Mouse (Mus musculus): ENCODE measurements around the gene Lix1l.

The Lix1l gene

DNA sequence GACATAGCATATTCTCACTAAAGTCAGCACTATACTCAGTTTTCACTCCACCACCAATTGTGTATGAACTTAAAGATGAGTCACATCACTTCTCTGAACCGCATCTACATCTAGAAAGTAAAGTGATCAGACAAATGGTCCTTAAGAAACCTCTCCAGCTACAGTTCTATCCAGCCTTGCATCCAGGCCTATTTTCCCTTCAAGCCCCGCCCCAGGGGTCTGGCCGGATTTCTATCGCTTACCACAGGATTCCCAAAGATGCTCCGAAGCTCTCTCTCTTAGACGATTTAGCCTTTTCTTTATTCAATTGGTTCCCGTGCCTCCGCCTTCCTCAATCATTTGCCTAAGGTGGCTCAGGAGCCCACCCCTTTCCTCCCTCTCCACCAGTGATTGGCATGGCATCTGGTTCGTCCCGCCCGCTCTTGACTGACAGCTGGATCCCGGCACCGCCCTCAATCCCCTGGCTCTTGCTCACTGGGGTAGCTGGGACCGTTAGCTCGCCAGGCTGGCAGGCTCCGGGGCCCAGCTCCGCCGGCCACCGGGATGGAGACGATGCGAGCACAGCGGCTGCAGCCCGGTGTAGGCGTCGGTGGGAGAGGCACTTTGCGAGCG, at the start of gene Lix1l:
Lix1l (plus strand) TSS at position 511 of the 612 bp plus-strand sequence.
- peak; percentile 99 for DNase-seq (ENCODE audit: low read depth, low spot score)

DNA sequence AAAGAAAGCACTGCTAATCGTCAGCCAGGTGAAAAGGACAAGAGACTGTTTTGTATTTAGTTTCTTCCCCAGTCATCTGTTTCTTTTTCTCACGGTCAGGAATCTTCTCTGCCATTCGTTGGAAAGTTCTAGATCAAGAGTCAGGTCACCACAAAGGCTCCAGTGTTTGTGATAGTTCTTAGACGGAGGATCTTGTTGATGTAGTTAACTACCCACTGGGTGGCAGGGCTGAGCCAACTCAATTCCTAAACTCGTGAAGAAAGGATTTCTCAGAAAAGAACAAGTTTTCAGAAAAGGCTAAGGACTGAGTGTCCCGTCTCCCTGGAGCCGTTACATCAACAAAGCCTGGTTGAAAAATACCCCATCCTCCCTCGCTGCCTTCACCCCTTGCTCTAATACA, 49.7 kb upstream of the Lix1l start:
- DNase-seq (ENCODE audit: low read depth, low spot score) = peak; percentile 79

GRCm38 (mm10) chr3:96551890-96552289, 49.1 kb upstream of the Lix1l start:
- no peak for DNase-seq (ENCODE audit: low read depth, low spot score)

- no peak for DNase-seq (ENCODE audit: low read depth, low spot score)
Measured at GRCm38 (mm10) chr3:96553601-96554000, 47.3 kb upstream of the Lix1l start.

- DNase-seq (ENCODE audit: low read depth, low spot score) = no peak
Measured at GRCm38 (mm10) chr3:96554251-96554650, 46.7 kb upstream of the Lix1l start.

- DNase-seq (ENCODE audit: low read depth, low spot score) = peak; percentile 59
Measured at GRCm38 (mm10) chr3:96555041-96555596, 45.8 kb upstream of the Lix1l start.

DNA sequence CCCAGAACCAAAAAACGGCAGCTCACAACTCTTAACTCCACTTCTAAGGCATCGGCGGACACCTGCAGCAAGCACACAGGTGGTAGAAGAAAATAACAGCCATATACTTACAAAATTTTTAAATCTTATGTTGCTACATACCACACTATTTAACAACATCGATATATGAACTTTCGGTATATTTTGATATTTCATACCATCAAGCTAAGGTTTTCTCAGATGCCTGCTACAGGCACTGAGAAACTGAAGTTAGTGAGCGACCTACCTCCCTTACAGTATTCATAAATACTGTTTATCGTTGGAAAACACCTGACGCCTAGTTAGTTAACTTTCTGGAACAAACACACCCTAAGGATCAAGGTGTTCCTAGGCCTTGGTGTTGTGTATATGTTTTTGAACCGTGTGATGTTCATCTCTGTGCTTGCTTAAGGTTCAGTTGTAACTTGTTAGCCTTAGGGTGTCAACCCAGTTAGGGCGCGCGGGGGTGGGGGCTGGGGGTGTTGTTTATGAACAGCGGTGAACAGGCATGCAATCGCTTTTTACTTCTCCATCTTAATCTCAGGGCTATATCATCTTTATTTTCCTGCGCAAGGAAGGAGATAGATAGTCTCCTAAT, 44.8 kb upstream of the Lix1l start:
- DNase-seq (ENCODE audit: low read depth, low spot score) = no peak

DNA sequence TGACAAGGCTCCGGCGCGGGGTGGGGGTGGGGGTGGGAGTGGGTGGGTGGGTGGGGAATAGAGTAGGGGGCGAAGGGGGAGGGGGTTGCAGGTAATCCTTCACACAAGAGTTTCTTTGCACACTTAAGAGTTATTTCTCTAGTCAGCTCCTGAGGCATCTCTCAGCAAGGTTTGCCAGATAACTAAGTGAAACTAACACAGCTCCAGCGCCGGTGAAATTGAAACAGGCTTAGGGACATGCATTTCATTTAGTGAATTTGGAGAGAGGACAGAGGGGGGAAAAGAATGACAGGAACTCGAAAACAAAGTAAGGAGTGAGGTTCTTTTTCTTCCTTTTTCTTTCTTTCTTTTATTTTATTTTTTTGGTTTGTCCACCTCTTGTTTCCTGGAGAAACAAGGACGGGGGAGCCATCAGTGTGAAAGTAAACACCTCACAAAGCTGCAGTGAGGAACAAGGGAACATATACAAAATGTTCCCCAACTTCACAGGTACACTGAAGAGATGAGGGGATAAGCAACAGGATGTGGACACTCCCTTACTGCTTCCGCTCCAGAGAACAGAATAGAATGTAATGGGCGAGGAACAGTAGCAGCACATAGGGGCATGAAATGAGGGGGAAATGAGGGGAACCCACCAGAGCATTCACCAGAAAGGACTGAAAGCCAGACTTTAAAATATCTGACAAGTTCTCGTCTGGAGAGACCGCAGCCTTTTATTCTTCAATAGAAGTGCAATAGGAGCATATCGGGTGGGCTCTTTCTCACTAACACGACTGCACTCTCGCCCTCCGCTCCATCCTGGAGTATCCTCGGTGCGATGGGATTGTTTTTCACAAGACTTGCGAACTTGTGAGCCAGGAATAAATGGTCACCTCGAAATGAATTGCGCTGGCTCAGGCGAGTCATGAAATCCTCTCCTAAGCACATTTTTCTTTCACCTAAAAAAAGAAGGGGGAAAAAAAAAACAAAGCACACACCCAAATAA, 44.0 kb upstream of the Lix1l start:
- DNase-seq (ENCODE audit: low read depth, low spot score) = no peak

DNA sequence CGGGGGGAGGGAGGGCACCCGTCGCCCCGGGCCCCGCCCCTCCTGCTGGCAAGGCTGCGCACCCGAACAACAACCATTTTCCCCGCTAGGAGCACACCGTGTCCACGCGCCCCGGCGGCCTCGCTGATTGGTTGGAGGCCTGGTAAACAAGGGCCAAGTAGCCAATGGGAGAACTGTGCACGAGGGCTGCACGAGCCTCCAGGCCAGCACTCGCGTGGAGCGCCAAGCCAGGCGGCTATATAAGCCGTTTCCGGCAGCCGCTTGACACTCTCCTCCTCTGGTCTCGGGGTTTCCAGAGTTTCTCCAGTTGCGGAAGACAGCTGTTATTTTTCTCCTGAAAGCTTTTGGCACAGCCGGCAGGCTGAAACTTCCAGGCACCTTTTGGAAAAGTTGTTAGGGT, 43.3 kb upstream of the Lix1l start, which contains the start of gene Txnip:
Txnip (plus strand) TSS at position 264 of the 400 bp plus-strand sequence.
- peak; percentile 97 for DNase-seq (ENCODE audit: low read depth, low spot score)

DNA sequence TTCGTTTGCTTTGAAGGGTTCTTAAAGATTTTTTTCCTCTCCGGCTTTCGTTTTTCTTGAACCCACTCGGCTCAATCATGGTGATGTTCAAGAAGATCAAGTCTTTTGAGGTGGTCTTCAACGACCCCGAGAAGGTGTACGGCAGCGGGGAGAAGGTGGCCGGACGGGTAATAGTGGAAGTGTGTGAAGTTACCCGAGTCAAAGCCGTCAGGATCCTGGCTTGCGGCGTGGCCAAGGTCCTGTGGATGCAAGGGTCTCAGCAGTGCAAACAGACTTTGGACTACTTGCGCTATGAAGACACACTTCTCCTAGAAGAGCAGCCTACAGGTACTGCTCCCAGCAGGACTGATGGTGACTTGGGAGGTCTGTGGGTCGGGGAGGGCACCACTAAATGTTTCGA, 42.8 kb upstream of the Lix1l start:
- DNase-seq (ENCODE audit: low read depth, low spot score) = no peak

DNA sequence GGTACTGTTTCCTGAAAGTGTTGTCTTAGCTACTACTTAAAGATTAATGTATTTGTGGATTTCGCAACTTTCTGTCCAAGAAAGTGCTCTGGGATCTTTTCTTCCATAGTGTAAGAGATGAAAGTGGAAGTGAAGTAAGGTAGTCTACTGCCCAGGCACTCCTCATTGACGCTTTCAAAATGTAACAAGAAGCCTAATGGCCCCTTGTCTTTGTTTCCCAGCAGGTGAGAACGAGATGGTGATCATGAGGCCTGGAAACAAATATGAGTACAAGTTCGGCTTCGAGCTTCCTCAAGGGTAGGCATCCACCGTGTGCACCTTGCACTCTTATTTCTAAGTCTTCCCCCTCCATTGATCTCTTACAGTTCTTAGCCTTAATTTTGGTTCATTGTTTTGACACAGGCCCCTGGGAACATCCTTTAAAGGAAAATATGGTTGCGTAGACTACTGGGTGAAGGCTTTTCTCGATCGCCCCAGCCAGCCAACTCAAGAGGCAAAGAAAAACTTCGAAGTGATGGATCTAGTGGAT, 42.2 kb upstream of the Lix1l start:
- DNase-seq (ENCODE audit: low read depth, low spot score) = no peak

GRCm38 (mm10) chr3:96559398-96559910, 41.5 kb upstream of the Lix1l start:
- DNase-seq (ENCODE audit: low read depth, low spot score) = no peak

DNA sequence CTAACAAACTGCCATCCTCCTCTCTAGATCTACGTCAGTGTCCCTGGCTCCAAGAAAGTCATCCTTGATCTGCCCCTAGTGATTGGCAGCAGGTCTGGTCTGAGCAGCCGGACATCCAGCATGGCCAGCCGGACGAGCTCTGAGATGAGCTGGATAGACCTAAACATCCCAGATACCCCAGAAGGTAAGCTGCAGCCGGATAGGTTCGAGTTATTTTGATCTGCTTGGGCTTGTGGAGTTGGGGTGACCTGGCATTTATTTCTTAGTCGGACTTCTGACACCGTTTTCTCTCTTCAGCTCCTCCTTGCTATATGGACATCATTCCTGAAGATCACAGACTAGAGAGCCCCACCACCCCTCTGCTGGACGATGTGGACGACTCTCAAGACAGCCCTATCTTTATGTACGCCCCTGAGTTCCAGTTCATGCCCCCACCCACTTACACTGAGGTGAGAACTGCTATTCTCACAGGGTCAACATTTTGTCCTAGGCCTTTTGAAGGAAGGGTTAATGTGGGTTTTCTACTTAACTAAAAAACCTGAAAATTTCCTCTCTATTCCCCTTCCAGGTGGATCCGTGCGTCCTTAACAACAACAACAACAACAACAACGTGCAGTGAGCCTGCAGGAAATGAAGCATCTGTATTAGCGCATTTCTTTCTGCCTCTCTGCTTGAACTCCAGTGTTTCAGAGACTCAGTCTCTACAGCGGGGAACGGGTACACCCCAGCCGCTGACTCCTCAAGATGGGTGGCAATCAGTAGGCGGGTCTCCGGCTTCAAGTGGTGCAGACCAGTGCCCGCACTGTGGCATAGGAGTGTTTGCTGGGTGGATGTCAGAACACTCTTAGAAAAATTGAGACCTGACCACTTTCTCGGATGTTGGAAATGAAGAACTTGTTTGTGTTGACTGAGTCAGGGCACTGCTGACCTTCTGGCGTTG, 40.8 kb upstream of the Lix1l start:
- DNase-seq (ENCODE audit: low read depth, low spot score) = no peak

- no peak for DNase-seq (ENCODE audit: low read depth, low spot score)
Measured at GRCm38 (mm10) chr3:96560881-96561668, 39.9 kb upstream of the Lix1l start.

- no peak for DNase-seq (ENCODE audit: low read depth, low spot score)
Measured at GRCm38 (mm10) chr3:96561946-96562681, 38.8 kb upstream of the Lix1l start.

GRCm38 (mm10) chr3:96563267-96563666, 37.7 kb upstream of the Lix1l start:
- DNase-seq (ENCODE audit: low read depth, low spot score) = no peak

DNA sequence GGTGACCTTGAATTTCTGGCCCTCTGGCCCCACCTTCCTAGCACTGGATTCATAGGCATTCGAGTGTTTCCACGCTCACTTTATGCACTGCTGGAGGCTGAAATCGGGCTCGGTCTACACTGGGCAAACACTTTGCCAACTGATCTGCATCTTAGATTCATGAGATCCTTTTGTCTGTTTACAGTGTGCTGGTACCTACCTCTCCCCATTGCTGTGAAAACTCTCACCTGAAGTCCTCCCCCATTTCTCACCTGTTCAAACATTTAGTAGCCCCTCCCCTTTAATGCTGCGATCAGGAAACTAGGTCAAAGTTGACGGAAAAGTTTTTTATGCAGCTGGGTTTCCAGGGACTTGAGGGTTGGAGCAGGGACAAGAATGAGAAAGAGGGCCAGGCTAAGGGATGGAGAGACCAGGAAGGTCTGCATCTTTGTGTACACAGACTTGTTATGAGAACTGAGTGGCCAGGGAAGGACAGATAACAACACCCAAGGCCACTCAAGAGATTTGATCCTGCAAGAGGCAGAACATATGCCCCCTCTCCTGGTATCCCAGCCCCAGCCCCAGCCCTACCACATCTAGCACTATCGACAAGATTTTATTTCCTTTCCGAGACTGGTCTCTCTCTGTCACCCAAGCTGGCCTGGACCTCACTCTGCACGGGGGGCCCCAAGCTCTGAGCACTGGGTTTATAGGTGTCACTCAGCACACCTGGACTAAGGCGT, 36.9 kb upstream of the Lix1l start:
- no peak for DNase-seq (ENCODE audit: low read depth, low spot score)

GRCm38 (mm10) chr3:96564633-96565032, 36.3 kb upstream of the Lix1l start:
- DNase-seq (ENCODE audit: low read depth, low spot score) = peak; percentile 37

All from brain, adult 2 months (tissue).